Mouse (Mus musculus): ENCODE data around the gene P2ry2.

- no peak for TF ChIP-seq CTCF (IDR thresholded peaks at IDR 0.05; ENCODE audit: extremely low read depth, insufficient read length, insufficient replicate concordance, low read depth, low read length)
- TF ChIP-seq POLR2A (IDR thresholded peaks at IDR 0.05; ENCODE audit: low read depth, low read length): no peak
Measured at GRCm38 (mm10) chr7:101062246-101062645, 49.6 kb upstream of the P2ry2 start.
